Mouse (Mus musculus) small intestine, adult 2 months (tissue): ENCODE measurements around the gene Kcnmb3. TPM values are rescaled to one million over a fixed set of nuclear protein-coding genes. Genes with fewer than 3 reads are reported as not detected.
A peak's percentile ranks its signal among the peaks of the same experiment; 100 is the strongest.

Experiments
- H3K27ac ChIP-seq: fragments of 200-500 bp; 2 replicates; pipeline ENCODE4 v1.5.1; 2012; ENCODE audit warnings: low read depth, low read length, control low read depth, inconsistent platforms; ENCODE audit not compliant: insufficient read depth
- H3K27me3 ChIP-seq: fragments of 200-500 bp; 2 replicates; pipeline ENCODE4 v1.6.1; 2012; ENCODE audit warnings: mild to moderate bottlenecking, moderate library complexity, low read length, inconsistent platforms; ENCODE audit not compliant: control insufficient read depth, insufficient read depth
- H3K36me3 ChIP-seq: fragments of 200-500 bp; 2 replicates; pipeline ENCODE4 v1.6.1; 2012; ENCODE audit warnings: mild to moderate bottlenecking, low read length, control low read depth, inconsistent platforms; ENCODE audit not compliant: control insufficient read depth, insufficient read depth
- H3K4me1 ChIP-seq: fragments of 200-500 bp; 2 replicates; pipeline ENCODE4 v1.6.1; 2012; ENCODE audit warnings: low read length, inconsistent platforms, mixed read lengths; ENCODE audit not compliant: control insufficient read depth, insufficient read depth, insufficient read length
- H3K4me3 ChIP-seq: fragments of 200-500 bp; 2 replicates; pipeline ENCODE4 v1.5.1; 2012; ENCODE audit warnings: low read depth, mild to moderate bottlenecking, control low read depth, inconsistent platforms, low read length, moderate library complexity
- CTCF ChIP-seq: fragments of 200-500 bp; IDR thresholded peaks from 2 replicates; pipeline ENCODE4 v1.5.1; 2012; ENCODE audit warnings: low read depth, mild to moderate bottlenecking, control low read depth, inconsistent platforms, low read length, moderate library complexity, mixed read lengths; ENCODE audit not compliant: insufficient replicate concordance, insufficient read length; ENCODE audit errors: extremely low read depth
- POLR2A ChIP-seq: fragments of 200-500 bp; IDR thresholded peaks from 2 replicates; pipeline ENCODE4 v1.6.1; 2012; ENCODE audit warnings: low read depth, mild to moderate bottlenecking, control low read depth, inconsistent platforms, low read length, moderate library complexity
- WGBS: fragments of 180-500 bp; shearing (Covaris S2); methylation state at CpG from one replicate; pipeline ENCODE4 v1.1.7; 2018; 5-methylcytosine and 5-hydroxymethylcytosine counted together
- polyA plus RNA-seq: library from polyadenylated mRNA; depleted of rRNA; stranded (reverse); fragments of >200 nt; gene quantifications from 2 replicates; pipeline ENCODE4 v1.2.3, GENCODE M21; 2012

Gene Kcnmb3
- polyA plus RNA-seq, 1 experiment: not detected

DNA sequence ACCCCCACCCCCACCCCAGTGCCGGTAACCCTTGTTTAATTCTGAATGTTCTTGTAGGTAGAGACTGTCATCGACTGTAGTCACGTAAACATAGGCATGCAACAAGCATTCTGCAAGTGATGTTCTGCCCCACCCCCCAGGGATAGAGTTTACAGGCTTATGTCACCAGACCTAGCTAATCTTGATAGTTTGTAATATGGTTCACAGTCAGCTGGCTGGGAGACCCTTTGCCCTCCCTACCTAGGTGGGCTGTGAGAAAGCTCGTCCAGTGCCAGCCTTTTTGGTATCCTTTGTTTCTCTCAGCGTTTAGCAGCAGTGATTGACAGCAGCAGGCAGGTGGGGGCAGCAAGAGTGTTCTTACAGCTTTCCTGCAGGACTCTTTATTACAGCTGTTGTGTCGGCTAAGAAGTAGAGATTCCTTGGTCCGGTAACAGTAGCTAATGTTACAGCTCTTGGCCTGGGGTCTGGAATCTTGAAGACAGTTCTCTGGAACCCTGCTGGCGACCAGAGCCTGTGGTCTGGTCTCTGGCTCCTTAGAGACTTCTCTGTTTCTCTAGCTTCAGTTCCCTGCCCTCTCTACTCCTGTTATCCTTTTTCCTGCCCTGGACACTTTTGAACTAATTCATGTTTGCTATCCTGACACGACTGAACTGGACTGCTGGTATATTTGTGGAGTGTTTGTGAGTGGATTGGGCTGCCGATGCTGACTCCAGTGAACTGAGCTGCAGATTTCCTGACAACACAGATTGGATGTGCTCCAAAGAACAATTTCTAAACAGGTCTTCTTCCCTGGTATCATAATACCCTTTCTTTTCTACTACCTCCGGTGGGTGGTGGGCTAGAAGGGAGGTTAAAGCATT is 14.6 kb upstream of the Kcnmb3 start:
- peaks cover 4% of the 10 kb centered on the region for H3K4me1 ChIP-seq
- no peaks in the 10 kb centered on the region for H3K27me3 ChIP-seq
- H3K36me3 ChIP-seq: no peaks in the 10 kb centered on the region
- WGBS: 74% methylated on average over 11 of the region's 11 CpGs
- H3K27ac ChIP-seq: no peak overlapping the region
- TF ChIP-seq CTCF: no peak
- no peak for TF ChIP-seq POLR2A
- no peak overlapping the region for H3K4me3 ChIP-seq

DNA sequence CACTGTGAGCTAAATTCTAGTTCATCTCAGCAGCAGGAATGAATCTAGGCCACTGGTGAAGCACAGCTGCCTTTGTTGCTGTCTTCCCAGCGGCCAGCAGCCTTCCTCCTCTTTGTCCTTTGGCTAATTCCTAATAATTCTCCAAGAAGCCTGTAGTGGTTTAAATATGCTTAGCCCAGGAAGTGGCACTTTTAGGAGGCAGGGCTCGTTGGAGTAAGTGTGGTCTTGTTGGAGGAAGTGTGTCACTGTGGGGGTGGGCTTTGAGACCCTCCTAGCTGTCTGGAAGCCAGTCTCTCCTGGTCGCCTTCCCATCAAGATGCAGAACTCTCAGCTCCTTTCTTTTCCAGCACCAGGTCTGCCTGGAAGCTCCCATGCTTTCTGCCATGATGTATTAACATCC is 13.8 kb upstream of the Kcnmb3 start:
- 85% methylated on average over 3 of the region's 3 CpGs for WGBS
- Histone ChIP-seq H3K4me3 (no peak overlapping the region), H3K4me1 (peaks cover 2% of the 10 kb centered on the region), H3K36me3 (no peaks in the 10 kb centered on the region), H3K27me3 (no peaks in the 10 kb centered on the region), H3K27ac (no peak overlapping the region)
- TF ChIP-seq CTCF (no peak), POLR2A (no peak)

DNA sequence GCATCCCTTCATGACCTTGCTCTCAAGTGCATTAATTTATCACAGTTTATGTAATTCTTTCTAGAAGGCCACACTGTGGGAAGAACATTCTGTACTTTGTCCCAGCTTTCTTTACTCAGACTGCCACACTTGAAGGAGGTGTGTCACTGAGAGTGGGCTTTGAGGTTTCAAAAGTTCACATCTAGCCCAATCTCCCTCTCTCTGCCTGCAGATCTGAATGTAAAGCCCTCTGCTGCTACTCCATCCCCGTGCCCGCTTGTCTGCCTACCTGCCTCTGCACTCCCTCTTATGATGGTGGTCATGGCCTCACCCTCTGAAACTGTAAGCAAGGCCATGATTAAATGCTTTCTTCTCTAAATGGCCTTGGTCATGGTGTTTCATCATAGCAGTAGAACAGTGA is 8.3 kb upstream of the Kcnmb3 start:
- no peaks in the 10 kb centered on the region for H3K36me3 ChIP-seq
- H3K27ac ChIP-seq: no peak overlapping the region
- 92% methylated on average over 2 of the region's 2 CpGs for WGBS
- no peaks in the 10 kb centered on the region for H3K27me3 ChIP-seq
- no peak overlapping the region for H3K4me3 ChIP-seq
- H3K4me1 ChIP-seq: no peaks in the 10 kb centered on the region
- TF ChIP-seq CTCF (no peak), POLR2A (no peak)

DNA sequence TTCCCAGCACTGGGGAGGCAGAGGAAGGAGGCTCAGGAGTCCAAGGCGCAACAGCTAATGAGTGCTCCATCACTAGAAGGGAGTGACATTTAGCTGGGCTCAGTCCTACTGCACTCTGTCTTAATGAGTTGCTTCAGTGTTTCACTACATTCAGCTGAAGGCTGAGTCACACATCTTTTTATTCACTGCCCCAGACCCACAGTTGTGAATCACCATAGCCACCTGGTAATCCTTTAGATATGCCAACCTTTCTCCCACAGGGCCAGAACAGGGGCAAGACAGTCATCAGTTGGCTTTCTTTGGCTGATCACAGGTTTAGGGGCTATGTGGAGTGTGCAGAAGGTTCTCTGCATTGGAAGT is 4.7 kb upstream of the Kcnmb3 start:
- 97% methylated on average over 1 of the region's 1 CpGs for WGBS
- no peak for TF ChIP-seq CTCF
- TF ChIP-seq POLR2A: no peak
- H3K27ac ChIP-seq: peak overlapping the region; percentile 33; the same call in 1 of the 2 replicates
- H3K4me1 ChIP-seq: no peaks in the 10 kb centered on the region
- no peaks in the 10 kb centered on the region for H3K36me3 ChIP-seq
- no peak overlapping the region for H3K4me3 ChIP-seq
- H3K27me3 ChIP-seq: no peaks in the 10 kb centered on the region

DNA sequence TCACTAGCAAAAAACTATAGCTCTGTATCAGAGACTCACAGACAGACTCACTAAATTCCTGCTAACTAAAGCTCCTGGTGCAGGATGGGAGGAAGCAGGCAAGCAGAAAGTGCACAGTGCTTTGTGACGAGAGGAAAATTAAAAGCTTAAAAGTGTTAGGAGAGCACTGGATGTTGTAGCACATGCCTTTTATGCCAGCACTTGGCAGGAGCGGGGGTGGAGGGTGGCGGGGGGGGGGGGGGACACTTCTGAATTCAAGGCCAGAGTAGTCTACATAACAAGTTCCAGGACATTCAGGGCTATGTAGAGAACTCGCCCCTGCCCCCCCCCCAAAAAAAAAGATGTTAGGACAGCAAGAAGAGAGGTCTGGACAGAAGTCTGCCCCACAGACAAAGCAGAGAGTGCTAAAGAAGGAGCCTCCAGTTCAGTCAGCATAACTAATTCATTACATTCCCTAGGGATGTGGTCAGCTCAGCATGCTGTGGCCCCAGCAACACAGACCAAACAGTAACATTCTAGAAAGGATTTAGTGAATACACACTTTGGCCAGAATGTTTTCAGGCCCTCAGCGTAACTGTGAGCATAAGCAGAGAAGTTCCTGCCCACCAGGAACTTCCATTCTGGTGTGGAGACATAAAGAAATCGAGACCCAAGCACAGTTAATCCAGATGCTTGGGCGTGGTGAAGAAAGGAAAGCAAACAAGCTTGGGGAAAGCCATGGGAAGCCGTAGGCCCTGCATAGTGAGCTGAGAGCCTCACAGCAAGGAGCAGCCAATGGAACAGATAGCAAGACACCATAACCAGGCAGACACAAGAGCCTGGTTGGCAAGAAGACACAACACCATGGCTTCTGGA is 4.1 kb upstream of the Kcnmb3 start:
- Histone ChIP-seq H3K4me1 (no peaks in the 10 kb centered on the region), H3K36me3 (no peaks in the 10 kb centered on the region), H3K27me3 (no peaks in the 10 kb centered on the region), H3K27ac (peak overlapping the region; percentile 33; the same call in 1 of the 2 replicates), H3K4me3 (no peak overlapping the region)
- TF ChIP-seq POLR2A: no peak
- 58% methylated on average over 8 of the region's 8 CpGs for WGBS

DNA sequence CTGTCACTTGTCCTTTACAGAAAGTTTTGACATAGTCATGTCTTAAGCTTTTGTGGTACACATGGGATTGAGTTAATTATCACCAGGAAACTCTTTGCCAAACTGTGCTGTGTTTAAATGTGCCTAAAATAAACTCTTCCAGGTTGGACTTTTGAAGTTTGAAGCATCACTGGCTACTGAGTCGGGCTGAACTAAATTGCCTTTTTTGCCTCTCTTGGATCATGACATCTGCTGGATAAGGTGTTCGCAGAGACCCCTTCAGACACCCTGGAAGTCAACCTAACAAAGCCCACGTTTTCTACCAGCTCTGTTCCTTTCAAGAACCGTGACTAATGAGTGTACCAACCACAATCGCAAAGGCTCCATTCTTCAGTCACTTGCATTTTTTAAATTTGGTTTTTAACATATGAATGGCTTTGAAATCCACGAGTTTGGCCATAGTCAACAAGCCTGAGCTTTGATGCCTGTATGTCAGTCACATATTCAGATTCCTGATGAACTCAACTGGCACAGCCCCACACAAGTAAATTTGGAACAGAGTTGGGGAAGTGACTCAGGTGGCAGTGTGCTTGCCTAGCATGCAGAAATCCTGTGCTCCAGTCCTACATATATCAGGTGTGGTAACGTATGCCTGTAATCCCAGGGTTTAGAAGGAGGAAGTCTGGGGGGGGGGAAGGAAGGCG is 3.2 kb upstream of the Kcnmb3 start:
- H3K36me3 ChIP-seq: no peaks in the 10 kb centered on the region
- 68% methylated on average over 8 of the region's 8 CpGs for WGBS
- H3K27ac ChIP-seq: no peak overlapping the region
- H3K4me1 ChIP-seq: no peaks in the 10 kb centered on the region
- no peak overlapping the region for H3K4me3 ChIP-seq
- H3K27me3 ChIP-seq: no peaks in the 10 kb centered on the region
- TF ChIP-seq POLR2A (no peak), CTCF (no peak)

DNA sequence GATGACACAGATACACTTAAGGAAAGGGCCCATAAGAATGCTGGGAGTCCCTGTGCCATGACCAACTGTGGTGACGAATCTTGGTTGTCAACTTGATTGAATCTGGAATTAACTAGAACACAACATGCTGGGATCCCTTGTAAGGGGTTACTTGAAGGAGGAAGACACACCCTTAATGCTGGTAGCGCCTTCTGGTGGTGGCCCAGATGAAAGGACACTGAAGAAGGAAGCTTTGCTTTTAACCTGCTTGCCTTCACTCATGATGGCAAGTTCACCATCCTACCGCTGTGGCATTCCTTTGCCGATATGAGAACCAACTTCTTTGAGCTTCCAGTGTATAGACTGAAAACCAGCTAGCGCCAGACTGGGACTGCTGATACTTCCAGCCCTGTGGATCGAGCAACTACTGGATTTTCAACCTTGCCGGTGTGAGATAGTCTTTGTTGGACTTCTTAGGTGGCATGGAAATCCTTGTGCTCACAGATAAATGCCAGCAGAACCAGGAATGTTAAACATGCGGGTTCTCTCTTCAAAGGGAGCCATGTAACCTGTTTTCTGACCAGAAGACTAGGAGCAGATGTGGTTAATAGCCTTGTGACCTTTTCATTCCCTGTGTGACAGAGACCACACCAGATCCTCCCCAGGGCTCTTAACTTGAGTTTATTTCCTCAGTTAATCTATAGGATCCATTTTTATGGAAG is 2.5 kb upstream of the Kcnmb3 start:
- 83% methylated on average over 8 of the region's 8 CpGs for whole genome bisulfite sequencing
- no peaks in the 10 kb centered on the region for H3K27me3 ChIP-seq
- TF ChIP-seq CTCF (no peak), POLR2A (no peak)
- no peaks in the 10 kb centered on the region for H3K36me3 ChIP-seq
- H3K27ac ChIP-seq: no peak overlapping the region
- no peak overlapping the region for H3K4me3 ChIP-seq
- H3K4me1 ChIP-seq: no peaks in the 10 kb centered on the region
